Mouse (Mus musculus): ENCODE results near the gene Upk3bl.

GRCm38 (mm10) chr5:136102099-136102820, 48.0 kb downstream of the Upk3bl start:
- TF ChIP-seq POLR2A (IDR thresholded peaks at IDR 0.05; ENCODE audit: control insufficient read depth in 1 of 2, insufficient read depth in 1 of 2, low read depth in 1 of 2, low read length in 2 of 2, poor library complexity in 1 of 2): peak; percentile 34 to 69; a peak in 1 of 4 replicates
- no peak for TF ChIP-seq CHD1 (IDR thresholded peaks at IDR 0.05; ENCODE audit: low read depth, low read length)
- peak; percentile 85 to 92 (median 90) for TF ChIP-seq CTCF (IDR thresholded peaks at IDR 0.05 in 2 of 3, conservative IDR thresholded peaks at IDR 0.05 in 1 of 3; ENCODE audit: control insufficient read depth in 1 of 3, insufficient read depth in 1 of 3, low read depth in 2 of 3, low read length in 3 of 3, poor library complexity in 1 of 3, severe bottlenecking in 1 of 3)
- TF ChIP-seq MYC (IDR thresholded peaks at IDR 0.05; ENCODE audit: low read depth, low read length): peak; percentile 100
- TF ChIP-seq EP300 (IDR thresholded peaks at IDR 0.05; ENCODE audit: low read depth in 1 of 2, low read length in 2 of 2): no peak
- no peak; the same call in 1 of the 2 replicates for TF ChIP-seq HCFC1 (IDR thresholded peaks at IDR 0.05; ENCODE audit: low read depth, low read length)
- no peak for TF ChIP-seq USF2 (IDR thresholded peaks at IDR 0.05; ENCODE audit: borderline replicate concordance in 1 of 2, insufficient read depth in 1 of 2, low read depth in 1 of 2, low read length in 2 of 2)
- peak; percentile 100 for TF ChIP-seq MXI1 (IDR thresholded peaks at IDR 0.05; ENCODE audit: low read depth, low read length)
- TF ChIP-seq TCF12 (IDR thresholded peaks at IDR 0.05; ENCODE audit: low read depth, low read length): 0 out of 2 replicates have a peak, but pooled peaks have one; percentile 17
- no peak for TF ChIP-seq TAL1 (IDR thresholded peaks at IDR 0.05; ENCODE audit: low read length)

All from MEL (cell line).